Mouse (Mus musculus): Measurements from ENCODE around the gene Cacna2d2. TPM values are rescaled to one million over a fixed set of nuclear protein-coding genes. Genes with fewer than 3 reads are reported as not detected.
A peak's percentile ranks its signal among the peaks of the same experiment; 100 is the strongest.

Cacna2d2 gene
- polyA plus RNA-seq, 1 experiment from 2014 or later: 0.34 TPM

- Histone ChIP-seq H3K27ac (no peak overlapping the region), H3K27me3 (replicated peaks) (no peaks in the 10 kb centered on the region), H3K36me3 (no peaks in the 10 kb centered on the region), H3K4me1 (replicated peaks) (no peaks in the 10 kb centered on the region), H3K4me3 (replicated peaks) (no peak overlapping the region), H3K4me2 (replicated peaks) (no peak overlapping the region), H3K9me3 (no peaks in the 10 kb centered on the region), H3K9ac (no peak overlapping the region)
- 17% methylated on average over 14 of the region's 14 CpGs for WGBS
- peak; percentile 64 for ATAC-seq
Measured at GRCm38 (mm10) chr9:107514303-107514955, 115.0 kb downstream of the Cacna2d2 start.

GRCm38 (mm10) chr9:107520331-107520730 lies 120.9 kb downstream of the Cacna2d2 start:
- Histone ChIP-seq H3K4me2 (replicated peaks) (no peak overlapping the region), H3K27me3 (replicated peaks) (peaks cover 4% of the 10 kb centered on the region; the same call in 1 of the 2 replicates), H3K36me3 (no peaks in the 10 kb centered on the region), H3K9ac (no peak overlapping the region), H3K4me1 (replicated peaks) (peaks cover 21% of the 10 kb centered on the region), H3K9me3 (no peaks in the 10 kb centered on the region), H3K27ac (no peak overlapping the region), H3K4me3 (replicated peaks) (no peak overlapping the region)
- WGBS: 75% methylated on average over 6 of the region's 6 CpGs
- no peak for ATAC-seq

GRCm38 (mm10) chr9:107521190-107521589 lies 121.8 kb downstream of the Cacna2d2 start:
- H3K9me3 ChIP-seq: no peaks in the 10 kb centered on the region
- H3K27me3 ChIP-seq (replicated peaks): peaks cover 4% of the 10 kb centered on the region; the same call in 1 of the 2 replicates
- H3K4me3 ChIP-seq (replicated peaks): no peak overlapping the region
- peak overlapping the region; percentile 62 for H3K4me2 ChIP-seq (replicated peaks)
- no peak for ATAC-seq
- no peak overlapping the region for H3K9ac ChIP-seq
- no peaks in the 10 kb centered on the region for H3K36me3 ChIP-seq
- H3K4me1 ChIP-seq (replicated peaks): peaks cover 22% of the 10 kb centered on the region
- no peak overlapping the region; the same call in 1 of the 2 replicates for H3K27ac ChIP-seq
- 38% methylated on average over 5 of the region's 5 CpGs for WGBS

GRCm38 (mm10) chr9:107521711-107522399 lies 122.4 kb downstream of the Cacna2d2 start:
- no peak overlapping the region; the same call in 1 of the 2 replicates for H3K27ac ChIP-seq
- WGBS: 16% methylated on average over 25 of the region's 25 CpGs
- ATAC-seq: peak; percentile 56

GRCm38 (mm10) chr9:107522400-107522711 lies 122.9 kb downstream of the Cacna2d2 start:
- ATAC-seq: peak; percentile 1
- Histone ChIP-seq H3K36me3 (no peaks in the 10 kb centered on the region), H3K27me3 (replicated peaks) (peaks cover 7% of the 10 kb centered on the region; the same call in 1 of the 2 replicates), H3K27ac (no peak overlapping the region), H3K4me3 (replicated peaks) (peak overlapping the region; percentile 11; the same call in 1 of the 2 replicates), H3K9ac (0 out of 2 replicates have a peak overlapping the region, but pooled peaks have one; percentile 23), H3K4me2 (replicated peaks) (peak overlapping the region; percentile 62), H3K4me1 (replicated peaks) (peaks cover 33% of the 10 kb centered on the region), H3K9me3 (no peaks in the 10 kb centered on the region)
- 28% methylated on average over 2 of the region's 2 CpGs for WGBS

More at GRCm38 (mm10) chr9:107521711-107522399, 122.4 kb downstream of the Cacna2d2 start:
- Histone ChIP-seq H3K27me3 (replicated peaks) (peaks cover 7% of the 10 kb centered on the region; the same call in 1 of the 2 replicates), H3K4me3 (replicated peaks) (peak overlapping the region; percentile 11), H3K36me3 (no peaks in the 10 kb centered on the region), H3K9ac (0 out of 2 replicates have a peak overlapping the region, but pooled peaks have one; percentile 23), H3K9me3 (no peaks in the 10 kb centered on the region), H3K4me2 (replicated peaks) (peak overlapping the region; percentile 62), H3K4me1 (replicated peaks) (peaks cover 29% of the 10 kb centered on the region)

- Histone ChIP-seq H3K36me3 (no peaks in the 10 kb centered on the region), H3K9ac (peak overlapping the region; percentile 37; the same call in 1 of the 2 replicates), H3K4me3 (replicated peaks) (peak overlapping the region; percentile 39), H3K4me1 (replicated peaks) (peaks cover 28% of the 10 kb centered on the region), H3K27ac (no peak overlapping the region), H3K9me3 (no peaks in the 10 kb centered on the region), H3K27me3 (replicated peaks) (peaks cover 7% of the 10 kb centered on the region), H3K4me2 (replicated peaks) (peak overlapping the region; percentile 88)
- ATAC-seq: peak; percentile 77
- WGBS: 6% methylated on average over 44 of the region's 44 CpGs
Measured at GRCm38 (mm10) chr9:107526198-107527026, 127.0 kb downstream of the Cacna2d2 start.

GRCm38 (mm10) chr9:107533791-107534407 lies 134.5 kb downstream of the Cacna2d2 start, which contains the start of gene Tmem115:
TSS of gene Tmem115 (plus strand) at chr9:107533945.
- ATAC-seq: peak; percentile 98
- Histone ChIP-seq H3K9ac (peak within 1 kb of the TSS; percentile 79), H3K4me1 (replicated peaks) (peaks cover 21% of the 10 kb centered on the region), H3K27me3 (replicated peaks) (no peaks in the 10 kb centered on the region), H3K36me3 (peaks cover 10% of the 10 kb centered on the region; the same call in 1 of the 2 replicates), H3K4me2 (replicated peaks) (peak within 1 kb of the TSS; percentile 92), H3K9me3 (no peaks in the 10 kb centered on the region), H3K27ac (peak within 1 kb of the TSS; percentile 79), H3K4me3 (replicated peaks) (peak within 1 kb of the TSS; percentile 76)
- under 1% methylated on average over 48 of the region's 48 CpGs for WGBS

GRCm38 (mm10) chr9:107534408-107535202 lies 135.2 kb downstream of the Cacna2d2 start:
- peak overlapping the region; percentile 76 for H3K4me3 ChIP-seq (replicated peaks)
- peak overlapping the region; percentile 79 for H3K27ac ChIP-seq
- peak overlapping the region; percentile 79 for H3K9ac ChIP-seq
- no peaks in the 10 kb centered on the region for H3K9me3 ChIP-seq
- ATAC-seq: peak; percentile 3
- no peaks in the 10 kb centered on the region for H3K27me3 ChIP-seq (replicated peaks)
- H3K4me2 ChIP-seq (replicated peaks): peak overlapping the region; percentile 92
- WGBS: under 1% methylated on average over 40 of the region's 40 CpGs
- H3K36me3 ChIP-seq: peaks cover 10% of the 10 kb centered on the region; the same call in 1 of the 2 replicates
- H3K4me1 ChIP-seq (replicated peaks): peaks cover 21% of the 10 kb centered on the region

- no peak for ATAC-seq
- WGBS: 93% methylated on average over 7 of the region's 7 CpGs
Measured at GRCm38 (mm10) chr9:107538231-107538630, 138.8 kb downstream of the Cacna2d2 start.

GRCm38 (mm10) chr9:107538711-107539110 lies 139.3 kb downstream of the Cacna2d2 start:
- no peak for ATAC-seq
- H3K9ac ChIP-seq: no peak overlapping the region
- H3K27me3 ChIP-seq (replicated peaks): no peaks in the 10 kb centered on the region
- H3K4me1 ChIP-seq (replicated peaks): peaks cover 37% of the 10 kb centered on the region
- no peak overlapping the region for H3K4me3 ChIP-seq (replicated peaks)
- H3K9me3 ChIP-seq: no peaks in the 10 kb centered on the region
- H3K4me2 ChIP-seq (replicated peaks): no peak overlapping the region
- H3K27ac ChIP-seq: no peak overlapping the region
- 89% methylated on average over 3 of the region's 3 CpGs for WGBS
- peaks cover 14% of the 10 kb centered on the region; the same call in 1 of the 2 replicates for H3K36me3 ChIP-seq

More at GRCm38 (mm10) chr9:107538231-107538630, 138.8 kb downstream of the Cacna2d2 start:
- H3K4me3 ChIP-seq (replicated peaks): no peak overlapping the region
- peaks cover 37% of the 10 kb centered on the region for H3K4me1 ChIP-seq (replicated peaks)
- H3K27ac ChIP-seq: no peak overlapping the region
- no peaks in the 10 kb centered on the region for H3K27me3 ChIP-seq (replicated peaks)
- no peak overlapping the region for H3K4me2 ChIP-seq (replicated peaks)
- peaks cover 14% of the 10 kb centered on the region; the same call in 1 of the 2 replicates for H3K36me3 ChIP-seq
- H3K9me3 ChIP-seq: no peaks in the 10 kb centered on the region
- no peak overlapping the region for H3K9ac ChIP-seq

GRCm38 (mm10) chr9:107539940-107540339 lies 140.5 kb downstream of the Cacna2d2 start:
- peaks cover 37% of the 10 kb centered on the region for H3K4me1 ChIP-seq (replicated peaks)
- 93% methylated on average over 8 of the region's 8 CpGs for WGBS
- H3K36me3 ChIP-seq: peaks cover 18% of the 10 kb centered on the region; the same call in 1 of the 2 replicates
- ATAC-seq: no peak
- H3K27ac ChIP-seq: no peak overlapping the region
- no peak overlapping the region for H3K4me2 ChIP-seq (replicated peaks)
- no peaks in the 10 kb centered on the region for H3K27me3 ChIP-seq (replicated peaks)
- H3K9ac ChIP-seq: no peak overlapping the region
- no peaks in the 10 kb centered on the region for H3K9me3 ChIP-seq
- no peak overlapping the region for H3K4me3 ChIP-seq (replicated peaks)

Measured in intestine, embryonic 15.5 days (tissue).